Mouse (Mus musculus): ENCODE measurements at regions not wholly inside any gene's neighbourhood (a gene's known extent, or its start where the extent isn't known, plus 50 kb on each side); places are given as distances from the start of the nearest gene placed in this dataset.

DNA sequence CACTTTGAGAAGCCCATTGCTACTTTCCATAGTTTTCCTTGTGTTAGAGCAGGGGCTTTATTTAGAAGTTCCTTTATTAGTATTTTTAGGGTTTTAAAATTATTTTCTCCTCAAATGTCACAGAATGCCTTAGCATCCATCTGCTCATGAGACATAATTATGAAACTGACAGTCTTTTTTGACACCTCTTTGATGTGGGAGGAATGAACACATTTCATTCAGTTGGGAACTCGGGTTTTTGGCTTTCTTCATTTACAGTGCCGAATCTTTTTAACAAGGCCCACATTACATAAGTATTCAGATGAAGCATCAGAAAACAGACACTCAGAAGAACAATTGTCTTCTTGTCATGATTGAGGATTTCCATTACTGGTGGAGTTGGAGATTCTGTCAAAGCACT, 843.6 kb downstream of the Lrrtm4 start:
- no peak for DNase-seq (ENCODE audit: low spot score)

DNA sequence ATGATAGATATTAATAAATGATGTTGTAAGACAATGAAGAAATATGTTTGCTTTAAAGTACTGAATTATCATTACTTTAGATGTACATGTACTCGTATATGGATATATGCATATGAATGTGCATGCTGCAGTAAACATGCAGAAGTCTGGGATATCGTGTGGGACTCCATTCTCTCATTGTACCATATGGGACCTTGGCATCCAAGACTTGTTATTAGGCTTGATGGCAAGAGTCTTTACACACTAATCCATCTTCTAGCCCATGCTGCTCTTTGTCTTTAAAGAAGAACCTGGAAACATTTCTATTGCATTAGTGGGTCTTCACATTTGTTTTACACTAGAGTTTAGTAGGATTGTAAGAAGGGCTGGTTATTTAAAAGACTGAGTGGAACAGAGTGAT, 844.1 kb downstream of the Lrrtm4 start:
- DNase-seq (ENCODE audit: low spot score) = no peak

DNA sequence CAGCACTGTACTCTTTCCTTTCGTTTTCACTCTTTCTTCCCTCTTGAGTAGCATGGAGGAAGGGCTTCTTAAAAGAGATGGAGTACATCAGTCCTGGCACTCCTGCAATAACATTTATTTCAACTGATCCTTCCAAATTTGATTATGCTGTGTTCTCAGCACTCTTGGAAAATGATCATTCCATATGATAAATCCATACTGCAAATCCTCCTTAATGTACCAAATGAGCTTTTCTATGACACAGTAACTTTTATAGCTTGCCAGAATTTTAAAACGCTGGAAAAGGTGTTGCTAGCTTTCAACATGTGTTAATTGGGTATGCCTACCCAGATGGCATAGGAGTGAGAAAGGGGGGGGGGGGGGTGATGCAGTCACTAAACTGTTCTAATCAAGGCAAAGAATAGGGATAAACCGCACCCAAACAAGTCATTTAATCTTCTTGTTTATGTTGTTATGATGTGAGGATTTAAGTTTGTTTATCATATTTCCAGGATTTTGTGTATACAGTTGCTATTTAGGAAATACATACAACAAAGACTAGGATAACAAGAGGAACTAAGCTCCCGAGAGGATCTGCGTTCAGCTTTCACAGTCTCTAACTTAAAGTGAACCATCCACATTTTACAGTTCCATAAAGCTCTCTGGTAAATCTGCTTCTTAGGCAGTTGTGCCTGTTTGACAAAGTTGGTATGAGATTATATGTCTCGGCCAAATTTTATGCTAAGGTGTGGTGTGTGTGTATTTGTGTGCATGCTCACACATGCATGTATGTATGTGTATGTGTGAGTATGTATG, 847.3 kb downstream of the Lrrtm4 start:
- DNase-seq (ENCODE audit: low spot score) = no peak

DNA sequence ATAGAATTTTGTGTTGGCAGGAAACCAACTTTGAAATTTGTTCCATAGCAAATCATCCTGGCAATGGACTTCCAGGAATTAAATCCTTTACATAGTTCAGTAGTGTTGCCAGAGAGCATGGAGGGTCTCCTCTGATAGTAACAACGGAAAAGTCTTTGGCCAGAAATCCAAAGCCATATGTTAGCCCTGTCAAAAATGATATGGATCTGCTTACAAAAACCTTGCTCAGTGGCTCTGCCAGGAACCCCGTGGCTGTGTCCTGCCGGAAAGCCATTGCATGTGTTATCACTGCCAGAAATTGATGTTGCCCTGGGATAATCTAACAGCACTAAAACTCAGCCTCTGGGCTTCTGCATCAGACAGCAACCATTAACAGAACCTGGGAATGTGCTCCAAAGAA, 866.7 kb downstream of the Lrrtm4 start:
- peak; percentile 6 for DNase-seq (ENCODE audit: low spot score)

DNA sequence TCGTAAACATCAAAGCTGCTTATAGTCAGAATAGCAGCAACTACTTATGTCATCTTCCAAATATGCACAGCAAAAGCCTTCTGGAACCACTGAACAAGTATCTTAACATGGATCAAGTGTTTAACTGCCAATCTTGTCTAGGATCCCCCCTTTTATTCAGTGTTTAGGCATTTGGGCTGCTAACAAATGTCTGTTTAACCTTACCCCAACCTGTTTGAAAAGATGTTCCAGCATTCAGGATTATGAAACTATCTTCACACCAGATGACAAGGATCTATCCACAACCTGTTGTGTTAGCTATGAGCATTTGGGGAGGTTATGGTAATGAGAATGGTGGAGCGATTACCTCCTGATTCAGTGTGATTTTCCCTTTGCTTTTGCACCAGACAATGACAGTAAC, 886.5 kb downstream of the Lrrtm4 start:
- DNase-seq (ENCODE audit: low spot score) = no peak

DNA sequence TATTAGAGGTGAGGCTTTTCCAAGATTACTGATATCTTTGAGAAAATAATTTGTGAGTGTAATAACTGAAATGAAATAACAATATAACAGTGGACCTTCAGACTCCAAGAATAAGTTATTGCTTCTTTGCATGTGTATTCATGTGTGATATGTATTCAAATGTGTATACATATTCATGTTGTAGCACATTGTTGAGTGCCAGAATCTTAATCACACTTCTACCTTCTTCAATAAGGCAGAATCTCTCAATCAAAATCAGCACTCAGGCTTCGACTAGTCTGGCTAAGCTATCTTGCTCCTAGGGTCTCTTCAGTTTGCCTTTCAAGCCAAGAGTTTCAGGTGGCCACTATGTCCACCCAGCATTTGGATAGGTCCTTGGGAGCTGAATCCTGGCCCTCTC, 911.1 kb downstream of the Lrrtm4 start:
- DNase-seq (ENCODE audit: low spot score) = no peak

DNA sequence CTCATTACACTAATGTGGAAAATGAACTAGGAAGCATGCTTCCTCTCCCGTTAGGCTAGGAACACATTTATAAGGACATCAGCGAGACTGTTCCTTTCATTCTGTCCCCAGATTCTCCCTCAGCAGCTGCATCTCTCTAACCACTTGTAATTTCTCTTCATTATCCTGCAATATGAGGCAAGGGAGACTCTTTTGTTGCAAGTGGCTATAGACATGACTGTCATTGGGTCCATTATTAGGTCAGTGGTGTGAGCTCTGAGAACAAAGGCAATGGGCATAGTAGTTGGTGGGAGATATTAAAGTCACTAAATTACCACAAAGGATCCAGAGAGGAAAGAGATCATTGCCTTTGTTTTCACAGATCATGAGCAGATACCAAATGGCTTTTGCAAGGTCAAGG, 948.3 kb upstream of the Gcfc2 start:
- DNase-seq (ENCODE audit: low spot score) = no peak

DNA sequence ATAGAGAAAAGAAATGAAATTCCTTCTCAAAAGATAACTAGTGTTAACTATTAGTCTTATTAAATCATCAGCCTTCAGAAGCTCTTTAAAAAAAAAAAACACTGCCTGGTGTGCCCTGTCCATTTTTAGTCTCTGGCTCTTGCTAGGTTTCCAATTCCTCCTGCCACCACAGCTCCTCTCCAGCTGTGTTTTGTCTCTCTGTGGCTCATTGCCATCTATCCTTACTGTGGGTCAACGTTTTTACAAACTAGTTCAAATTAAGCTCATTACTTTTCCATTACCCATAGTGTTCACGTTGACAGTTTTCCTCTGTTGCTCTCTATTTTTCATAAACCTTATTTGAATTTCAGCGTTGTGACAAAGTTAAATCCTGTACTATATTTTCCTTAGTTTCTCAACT, 930.0 kb upstream of the Gcfc2 start:
- no peak for DNase-seq (ENCODE audit: low spot score)

DNA sequence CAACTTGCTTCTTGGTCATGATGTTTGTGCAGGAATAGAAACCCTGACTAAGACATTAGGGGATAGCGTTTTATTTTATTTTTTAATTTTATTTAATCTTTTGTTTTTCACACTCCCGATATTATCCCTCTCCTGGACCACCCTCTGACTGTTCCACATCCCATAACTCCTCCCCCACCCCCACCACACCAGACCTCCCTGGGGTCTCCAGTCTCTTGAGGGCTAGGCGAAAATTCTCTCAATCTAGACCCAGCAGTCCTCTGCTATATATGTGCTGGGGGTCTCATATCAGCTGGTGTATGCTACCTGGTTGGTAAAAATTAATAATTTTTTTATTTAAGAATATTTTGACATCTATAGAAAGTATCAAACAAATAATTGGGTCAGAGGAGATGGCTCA, 898.9 kb upstream of the Gcfc2 start:
- no peak for DNase-seq (ENCODE audit: low spot score)
